Mouse (Mus musculus) hindbrain, embryonic 11.5 days (tissue): ENCODE measurements around the gene Ufc1. TPM values are rescaled to one million over a fixed set of nuclear protein-coding genes. Genes with fewer than 3 reads are reported as not detected.
"Not testable (repeated sequence)": the region's sequence is repeated elsewhere in the genome, so short reads cannot be mapped to it uniquely, and the experiment has no call there.

Source experiments
- ATAC-seq: fragments of 200-750 bp; cut with Nextera tagmentation; 2 replicates; pipeline ENCODE4 v1.8.0; 2017; ENCODE audit warnings: mild to moderate bottlenecking, moderate TSS enrichment, moderate library complexity; ENCODE audit not compliant: low FRiP score
- DNase-seq: peaks from one replicate; pipeline ENCODE4 v3.0.0-alpha.2; 2015; ENCODE audit warnings: low spot score
- H3K27ac ChIP-seq: fragments of 300-500 bp; sonication (generic); 2 replicates; pipeline ENCODE4 v1.5.1; 2014; ENCODE audit warnings: mild to moderate bottlenecking, low read depth, low read length
- H3K27me3 ChIP-seq: fragments of 300-500 bp; sonication (generic); 2 replicates; pipeline ENCODE4 v1.6.1; 2014; ENCODE audit warnings: mild to moderate bottlenecking, low read length, moderate library complexity, mixed read lengths; ENCODE audit not compliant: control insufficient read depth, insufficient read depth
- H3K36me3 ChIP-seq: fragments of 300-500 bp; sonication (generic); 2 replicates; pipeline ENCODE4 v1.6.1; 2014; ENCODE audit warnings: mild to moderate bottlenecking, low read length, moderate library complexity, mixed read lengths; ENCODE audit not compliant: control insufficient read depth, insufficient read depth
- H3K4me1 ChIP-seq: fragments of 300-500 bp; sonication (generic); replicated peaks from 2 replicates; pipeline ENCODE4 v1.6.1; 2014; ENCODE audit warnings: low read length, mixed read lengths; ENCODE audit not compliant: control insufficient read depth, insufficient read depth
- H3K4me2 ChIP-seq: fragments of 300-500 bp; sonication (generic); replicated peaks from 2 replicates; pipeline ENCODE4 v1.6.1; 2014; ENCODE audit warnings: mild to moderate bottlenecking, low read depth, low read length
- H3K4me3 ChIP-seq: fragments of 300-500 bp; sonication (generic); 2 replicates; pipeline ENCODE4 v1.5.1; 2014; ENCODE audit warnings: low read depth, low read length
- H3K9ac ChIP-seq: fragments of 300-500 bp; sonication (generic); 2 replicates; pipeline ENCODE4 v1.6.1; 2014; ENCODE audit warnings: low read depth, low read length
- H3K9me3 ChIP-seq: fragments of 300-500 bp; sonication (generic); 2 replicates; pipeline ENCODE4 v1.6.1; 2016; ENCODE audit warnings: low read length; ENCODE audit not compliant: control insufficient read depth
- WGBS: fragments of 180-500 bp; shearing (Covaris S2); extraction: QIAGEN DNeasy Blood & Tissue Kit; methylation state at CpG from one replicate; pipeline ENCODE4 v1.1.7; 2014; 5-methylcytosine and 5-hydroxymethylcytosine counted together
- polyA plus RNA-seq: library from polyadenylated mRNA; unstranded; fragments of >200 nt; fragmentation: Nextera tagmentation; extraction: Ambion mirVana; gene quantifications from 2 replicates; pipeline ENCODE4 v1.2.1, GENCODE M21; 2014

Gene Ufc1
- polyA plus RNA-seq, 1 experiment from 2014 or later, result 108 TPM

- WGBS, result 89% methylated on average over 4 of the region's 4 CpGs
- not testable (repeated sequence) for H3K9me3 ChIP-seq, H3K4me2 ChIP-seq
These were observed 31.8 kb upstream of the Ufc1 start for GRCm38 (mm10) chr1:171326588-171326987.

GRCm38 (mm10) chr1:171325571-171325970 lies 30.7 kb upstream of the Ufc1 start:
- no peak for DNase-seq
- Histone ChIP-seq H3K9ac (no peak overlapping the region), H3K4me3 (no peak overlapping the region), H3K9me3 (no peaks in the 10 kb centered on the region), H3K27me3 (no peaks in the 10 kb centered on the region), H3K4me1 (no peaks in the 10 kb centered on the region), H3K36me3 (no peaks in the 10 kb centered on the region), H3K27ac (no peak overlapping the region), H3K4me2 (no peak overlapping the region)
- 80% methylated on average over 2 of the region's 2 CpGs for WGBS
- no peak for ATAC-seq

More at GRCm38 (mm10) chr1:171326588-171326987, 31.8 kb upstream of the Ufc1 start:
- H3K27me3 ChIP-seq, H3K36me3 ChIP-seq, H3K27ac ChIP-seq, ATAC-seq, H3K4me1 ChIP-seq, H3K9ac ChIP-seq, DNase-seq, H3K4me3 ChIP-seq: not testable (repeated sequence)

DNA sequence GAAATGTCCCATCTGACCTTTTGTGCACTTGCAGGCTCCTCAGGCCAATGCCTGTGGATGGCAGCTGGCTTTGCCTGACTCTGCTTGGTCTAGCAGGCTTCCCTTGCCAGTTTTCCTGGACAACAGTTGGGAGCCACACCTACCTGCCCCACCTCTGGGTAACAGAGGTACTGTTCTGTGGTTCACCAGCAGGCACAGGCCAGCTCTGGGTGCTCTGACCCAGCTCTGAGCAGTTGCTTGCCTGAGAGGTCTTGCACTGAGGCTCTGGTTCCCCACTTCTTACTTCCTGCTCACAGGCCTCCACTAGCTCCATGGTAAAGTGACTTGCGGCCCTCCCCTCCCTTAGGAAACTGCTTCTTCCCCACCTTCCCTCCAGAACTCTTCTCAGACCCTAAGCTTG lies 27.2 kb upstream of the Ufc1 start:
- H3K4me2 ChIP-seq, result no peak overlapping the region
- no peaks in the 10 kb centered on the region for H3K27me3 ChIP-seq
- no peak; the same call in 1 of the 2 replicates for ATAC-seq
- no peaks in the 10 kb centered on the region for H3K9me3 ChIP-seq
- H3K4me3 ChIP-seq, result no peak overlapping the region
- H3K36me3 ChIP-seq, result no peaks in the 10 kb centered on the region
- no peak overlapping the region for H3K9ac ChIP-seq
- 56% methylated on average over 1 of the region's 1 CpGs for WGBS
- no peaks in the 10 kb centered on the region for H3K4me1 ChIP-seq
- DNase-seq, result no peak
- no peak overlapping the region for H3K27ac ChIP-seq

- Histone ChIP-seq H3K4me1 (no peaks in the 10 kb centered on the region), H3K9me3 (no peaks in the 10 kb centered on the region), H3K27ac (no peak overlapping the region), H3K4me2 (no peak overlapping the region), H3K27me3 (no peaks in the 10 kb centered on the region), H3K4me3 (no peak overlapping the region), H3K9ac (no peak overlapping the region), H3K36me3 (no peaks in the 10 kb centered on the region)
- DNase-seq (peak; percentile 43), ATAC-seq (no peak)
These were observed 26.6 kb upstream of the Ufc1 start for GRCm38 (mm10) chr1:171321415-171321814.

- H3K4me3 ChIP-seq, result no peak overlapping the region
- no peaks in the 10 kb centered on the region for H3K36me3 ChIP-seq
- no peaks in the 10 kb centered on the region for H3K9me3 ChIP-seq
- no peaks in the 10 kb centered on the region for H3K27me3 ChIP-seq
- DNase-seq, result no peak
- no peak overlapping the region for H3K4me2 ChIP-seq
- H3K9ac ChIP-seq, result no peak overlapping the region
- no peaks in the 10 kb centered on the region for H3K4me1 ChIP-seq
- no peak for ATAC-seq
- 15% methylated on average over 5 of the region's 5 CpGs for WGBS
- H3K27ac ChIP-seq, result no peak overlapping the region
These were observed 25.3 kb upstream of the Ufc1 start for GRCm38 (mm10) chr1:171320151-171320550.

- Histone ChIP-seq H3K9ac (no peak overlapping the region), H3K27ac (no peak overlapping the region), H3K36me3 (no peaks in the 10 kb centered on the region), H3K4me3 (no peak overlapping the region), H3K4me1 (no peaks in the 10 kb centered on the region), H3K4me2 (no peak overlapping the region), H3K9me3 (no peaks in the 10 kb centered on the region), H3K27me3 (no peaks in the 10 kb centered on the region)
- DNase-seq (no peak), ATAC-seq (no peak)
- WGBS, result 12% methylated on average over 7 of the region's 7 CpGs
These were observed 24.9 kb upstream of the Ufc1 start for GRCm38 (mm10) chr1:171319748-171320147.

DNA sequence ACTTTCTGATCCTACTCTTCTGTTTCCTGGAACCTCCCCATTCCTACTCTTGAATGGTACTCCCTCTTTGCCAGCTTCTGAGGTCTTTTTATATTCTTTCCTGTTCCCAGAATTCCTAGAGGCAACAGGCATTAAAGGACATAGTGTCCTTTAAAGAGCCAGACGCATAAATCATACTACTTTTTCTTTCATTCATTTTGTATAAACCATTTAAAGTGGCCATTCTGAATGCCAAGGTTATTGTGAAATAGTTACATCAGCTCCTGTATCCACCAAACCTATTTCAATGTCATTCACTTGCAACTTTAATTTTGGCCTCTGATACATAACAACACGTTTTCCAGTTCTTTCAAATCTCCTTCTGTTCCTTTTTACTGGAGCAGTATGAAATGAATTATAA lies 14.5 kb upstream of the Ufc1 start:
- no peaks in the 10 kb centered on the region for H3K36me3 ChIP-seq
- H3K9ac ChIP-seq, result no peak overlapping the region
- no peak for ATAC-seq
- no peaks in the 10 kb centered on the region for H3K27me3 ChIP-seq
- WGBS, result 73% methylated on average over 2 of the region's 2 CpGs
- no peak overlapping the region for H3K4me3 ChIP-seq
- H3K4me2 ChIP-seq, result no peak overlapping the region
- no peak for DNase-seq
- no peaks in the 10 kb centered on the region for H3K4me1 ChIP-seq
- H3K27ac ChIP-seq, result no peak overlapping the region
- no peaks in the 10 kb centered on the region for H3K9me3 ChIP-seq

DNA sequence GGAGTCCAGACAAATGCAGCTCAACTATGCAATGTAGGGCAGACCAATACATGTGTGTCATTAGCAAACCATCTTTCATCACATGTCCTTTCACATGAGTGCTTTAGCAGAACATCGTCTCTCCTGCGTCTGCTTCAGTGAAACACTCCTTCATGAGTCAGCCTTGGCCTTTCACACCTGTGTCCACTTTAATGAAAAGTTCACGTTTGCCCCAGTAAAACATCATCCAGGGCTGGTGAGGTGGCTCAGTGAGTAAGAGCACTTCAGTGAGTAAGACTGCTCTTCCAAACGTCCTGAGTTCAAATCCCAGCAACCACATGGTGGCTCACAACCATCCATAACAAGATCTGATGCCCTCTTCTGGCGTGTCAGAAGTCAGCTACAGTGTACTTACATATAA lies 11.3 kb upstream of the Ufc1 start:
- not testable (repeated sequence) for H3K4me3 ChIP-seq, H3K4me1 ChIP-seq, DNase-seq, H3K9ac ChIP-seq, H3K36me3 ChIP-seq, H3K4me2 ChIP-seq, H3K9me3 ChIP-seq, ATAC-seq, H3K27me3 ChIP-seq, H3K27ac ChIP-seq
- 74% methylated on average over 5 of the region's 5 CpGs for WGBS

DNA sequence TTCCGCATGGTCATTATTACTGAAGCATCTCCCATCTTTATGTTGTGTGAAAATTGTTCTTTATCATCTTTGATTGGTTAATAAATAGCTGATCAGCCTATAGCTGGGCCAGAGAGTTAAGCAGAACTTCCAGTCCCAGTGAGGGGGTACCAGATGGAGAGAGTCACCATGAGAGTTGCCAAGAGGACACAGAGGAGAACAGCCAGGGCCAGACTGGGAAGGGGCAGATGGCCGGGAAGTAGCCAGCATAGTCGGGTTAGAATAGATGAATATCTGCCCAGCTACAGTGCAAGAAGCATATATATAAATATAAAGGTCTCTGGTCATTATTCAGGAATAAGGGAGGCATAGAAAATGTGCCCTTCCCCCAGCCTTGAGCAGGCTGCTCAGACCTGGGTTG lies 3.4 kb upstream of the Ufc1 start:
- no peak for ATAC-seq
- H3K4me1 ChIP-seq, result 0 out of 2 replicates have a peak, but pooled peaks cover 3% of the 10 kb centered on the region
- WGBS, result 71% methylated on average over 3 of the region's 3 CpGs
- no peak for DNase-seq
- H3K27me3 ChIP-seq, result peaks cover 6% of the 10 kb centered on the region
- H3K36me3 ChIP-seq, result no peaks in the 10 kb centered on the region
- H3K9me3 ChIP-seq, result no peaks in the 10 kb centered on the region
- H3K4me2 ChIP-seq, result no peak overlapping the region
- no peak overlapping the region for H3K9ac ChIP-seq
- no peak overlapping the region for H3K4me3 ChIP-seq
- H3K27ac ChIP-seq, result no peak overlapping the region
